Mouse (Mus musculus) CH12F3 (cell line): ENCODE measurements around the gene Gnai3.

Experiments used
- in situ Hi-C: fragments of 300-500 bp; cut with MboI; formaldehyde crosslinking; loops from 2 replicates; pipeline ENCODE4 v1.14.3; 2020; ENCODE audit warnings: low sequenced_read_pairs

The Gnai3 gene

DNA sequence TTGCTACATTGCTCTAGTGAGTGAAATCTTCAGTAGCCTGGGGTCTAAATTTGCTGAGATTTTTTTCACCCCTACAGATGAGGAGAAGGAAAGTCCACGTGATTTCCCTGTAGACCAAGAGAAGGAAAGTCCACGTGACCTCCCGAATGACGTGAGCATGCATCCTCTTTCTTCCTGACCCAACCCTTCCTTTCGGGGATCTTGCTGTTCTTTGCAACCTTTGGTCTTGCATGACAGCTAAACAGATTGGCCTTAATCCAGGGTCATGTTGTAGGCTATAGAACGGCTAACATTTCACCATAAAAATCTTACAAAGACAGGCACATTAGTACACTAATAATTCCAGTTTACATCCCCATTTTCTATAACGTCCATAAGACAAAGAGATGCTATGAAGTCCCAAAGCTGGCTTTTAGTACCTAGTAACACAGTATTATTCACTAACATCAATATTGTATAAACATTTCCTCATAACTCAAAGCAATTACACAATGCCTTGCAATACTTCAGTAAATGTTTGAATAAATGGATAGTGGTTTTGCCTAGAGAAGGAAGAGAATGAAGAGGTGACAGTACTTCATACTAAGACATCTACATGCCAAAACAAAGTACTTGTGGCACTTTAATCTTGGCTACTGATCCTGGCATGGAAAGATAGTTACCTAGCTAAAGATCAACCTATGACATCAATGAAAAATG is 32.2 kb downstream of the Gnai3 start:
- in situ Hi-C loops, result no loop called here

DNA sequence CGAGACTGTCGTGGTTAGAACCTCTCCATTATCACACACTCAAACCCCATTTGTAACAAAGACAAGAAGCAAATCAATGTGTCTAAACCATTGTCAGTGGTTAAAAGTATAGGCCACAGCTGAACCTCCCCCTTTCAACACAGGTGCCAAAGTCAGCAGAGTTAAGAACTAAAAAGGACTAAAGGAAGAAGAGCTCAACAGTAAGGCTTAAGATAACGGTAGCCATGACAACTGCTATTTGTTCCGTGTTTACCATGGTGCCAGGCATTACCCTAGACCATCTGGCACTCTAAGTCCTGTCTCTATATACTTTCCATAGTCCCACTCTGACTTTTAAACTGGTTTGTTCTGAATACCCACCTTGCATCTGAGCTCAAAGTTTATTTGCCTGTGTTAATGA is 33.3 kb downstream of the Gnai3 start:
- in situ Hi-C loops, result no loop called here

- in situ Hi-C loops, result no loop called here
Observed at GRCm38 (mm10) chr3:108112246-108112645, 33.7 kb downstream of the Gnai3 start.

DNA sequence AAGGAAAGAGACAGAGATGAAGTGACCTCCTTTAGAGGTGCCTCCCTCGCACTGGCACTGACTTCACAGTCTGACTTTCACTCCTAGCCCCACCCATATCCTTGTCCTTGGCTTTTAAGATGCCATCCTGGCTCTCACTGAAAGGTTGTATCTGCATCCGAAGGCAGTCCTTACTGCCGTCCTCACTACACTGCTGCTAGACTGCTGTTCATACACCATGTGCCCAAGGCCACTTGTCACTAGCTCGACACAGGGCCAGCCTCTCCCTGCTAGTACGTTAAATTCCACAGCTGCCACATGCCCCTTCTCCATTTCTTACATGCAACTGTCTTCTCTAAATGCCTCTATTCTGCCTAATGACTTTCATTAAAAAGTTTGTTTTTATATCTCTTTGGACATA is 34.6 kb downstream of the Gnai3 start:
- in situ Hi-C loops, result no loop called here

- in situ Hi-C loops, result no loop called here
Observed at GRCm38 (mm10) chr3:108105281-108105680, 40.7 kb downstream of the Gnai3 start.

DNA sequence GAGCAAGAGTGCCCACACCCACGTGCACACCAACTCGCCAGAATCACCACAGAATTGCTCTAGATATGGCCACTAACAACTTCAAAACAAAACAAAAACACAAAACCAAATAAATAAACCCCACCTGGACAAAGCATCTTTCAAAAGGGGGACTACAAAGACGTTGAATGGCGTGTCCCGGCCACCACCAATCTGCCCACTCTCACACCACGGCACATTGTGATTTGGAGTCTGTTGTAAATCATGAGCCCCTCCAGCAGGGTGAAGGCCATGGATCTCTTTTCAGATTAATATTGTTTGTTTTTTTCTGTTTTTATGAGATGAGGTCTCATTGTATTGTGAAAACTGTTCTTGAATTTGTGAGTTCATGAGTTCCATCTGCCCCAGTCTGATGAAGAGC is 43.9 kb downstream of the Gnai3 start:
- in situ Hi-C loops, result no loop called here

- in situ Hi-C loops, result no loop called here
Observed at GRCm38 (mm10) chr3:108101594-108101993, 44.4 kb downstream of the Gnai3 start.

DNA sequence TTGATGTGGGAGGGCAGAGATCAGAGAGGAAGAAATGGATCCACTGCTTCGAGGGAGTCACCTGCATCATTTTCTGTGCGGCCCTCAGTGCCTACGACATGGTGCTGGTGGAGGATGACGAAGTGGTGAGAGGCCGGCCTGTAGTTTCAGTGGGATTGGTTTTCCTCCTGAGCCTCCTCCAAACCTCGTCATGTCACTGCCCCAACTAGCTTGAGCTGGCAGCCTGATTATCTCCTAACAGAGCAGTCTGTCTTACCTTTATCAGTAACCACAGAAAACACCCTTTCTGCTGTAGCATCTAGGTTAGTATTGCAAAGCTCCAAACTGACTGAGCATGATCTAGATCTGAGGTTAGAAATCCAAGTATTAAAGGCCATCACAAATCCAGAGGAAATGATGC is 47.6 kb downstream of the Gnai3 start:
- in situ Hi-C loops, result no loop called here

DNA sequence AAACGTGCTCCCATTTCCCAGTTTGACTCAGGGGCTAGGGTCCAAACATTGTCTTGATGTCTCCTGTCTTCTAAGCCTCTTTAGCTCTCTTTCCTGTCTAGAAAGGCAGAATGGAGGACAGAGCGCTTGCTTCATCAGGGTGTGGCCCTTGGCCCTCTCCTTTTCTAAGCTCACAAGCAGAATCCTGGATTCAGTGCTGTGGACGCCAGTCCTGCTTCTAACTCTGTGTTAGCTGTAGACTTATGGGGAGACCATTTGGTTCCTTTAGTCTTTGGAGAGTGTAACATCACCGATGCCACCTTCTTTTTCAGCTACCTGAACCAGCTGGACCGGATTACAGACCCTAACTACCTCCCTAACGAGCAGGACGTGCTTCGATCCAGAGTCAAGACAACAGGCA is 48.3 kb downstream of the Gnai3 start:
- in situ Hi-C loops, result no loop called here

- in situ Hi-C loops, result no loop called here
Observed at GRCm38 (mm10) chr3:108096726-108097125, 49.2 kb downstream of the Gnai3 start.

DNA sequence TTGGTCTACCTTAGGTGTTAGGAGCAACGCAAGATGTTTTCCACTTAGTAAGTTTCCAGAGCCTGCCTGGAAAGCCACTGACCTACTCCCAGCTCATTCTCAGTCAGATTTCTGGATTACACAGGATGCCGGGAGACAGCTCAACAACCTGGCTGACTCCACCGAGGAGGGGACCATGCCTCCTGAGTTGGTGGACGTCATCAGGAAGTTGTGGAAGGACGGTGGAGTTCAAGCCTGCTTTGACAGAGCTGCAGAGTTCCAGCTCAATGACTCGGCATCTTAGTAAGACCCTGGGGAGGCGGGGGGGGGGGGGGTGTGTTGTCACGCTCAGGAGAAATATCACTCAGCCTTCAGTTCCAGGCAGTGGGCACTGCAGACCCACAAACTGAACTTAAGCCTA is 49.7 kb downstream of the Gnai3 start:
- in situ Hi-C loops, result no loop called here

DNA sequence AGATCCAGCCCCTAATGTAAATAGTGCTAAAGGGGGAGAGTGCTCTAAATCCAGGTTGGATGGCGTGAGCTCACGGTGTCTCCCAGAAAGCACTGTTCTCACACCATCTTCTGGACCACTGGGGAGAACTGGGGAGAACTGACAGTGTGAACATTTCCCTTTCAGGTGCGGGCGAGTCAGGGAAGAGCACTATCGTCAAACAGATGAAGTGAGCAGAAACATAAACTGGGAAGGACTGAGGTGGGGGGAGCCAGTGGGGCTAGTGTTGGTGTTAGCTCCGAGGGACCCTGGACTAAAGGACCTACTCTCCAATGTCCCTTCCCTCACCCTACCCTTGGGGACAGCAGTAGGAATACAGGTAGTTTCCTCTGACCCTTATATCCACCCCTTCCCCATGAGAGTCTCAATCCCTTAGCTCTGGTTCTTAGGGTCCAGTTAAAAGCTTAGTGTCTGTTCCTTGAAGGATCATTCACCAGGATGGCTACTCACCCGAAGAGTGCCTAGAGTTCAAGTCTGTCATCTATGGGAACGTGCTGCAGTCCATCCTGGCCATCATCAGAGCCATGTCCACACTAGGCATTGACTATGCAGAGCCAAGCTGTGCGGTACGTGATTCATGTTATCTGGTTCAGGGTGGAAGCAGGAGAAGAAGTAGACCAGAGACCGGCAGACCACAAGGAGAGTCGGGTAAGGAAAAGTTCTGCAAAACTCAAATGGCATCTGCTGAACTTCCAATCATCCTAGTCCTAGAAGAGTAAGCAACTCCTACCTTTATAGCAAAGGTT is 50.8 kb downstream of the Gnai3 start:
- in situ Hi-C loops, result no loop called here

DNA sequence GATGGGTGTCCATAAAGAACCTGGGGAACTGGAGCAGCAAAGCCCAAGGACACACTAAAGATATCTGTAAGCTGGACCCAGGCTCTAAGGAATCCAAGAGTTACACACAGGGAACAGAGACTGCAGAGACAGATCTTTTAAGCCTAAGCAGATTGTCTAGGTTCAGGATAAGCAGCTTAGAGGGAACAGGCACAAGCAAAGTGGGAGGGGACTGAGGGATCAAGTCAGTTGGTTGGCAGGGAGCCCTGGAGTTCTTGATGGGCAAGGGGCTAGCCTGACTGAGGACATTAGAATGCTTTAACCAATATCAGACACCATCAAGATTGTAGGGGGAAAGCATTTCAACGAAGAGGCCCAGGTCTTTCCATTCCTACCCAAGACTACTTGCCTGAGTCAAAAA is 51.8 kb downstream of the Gnai3 start:
- in situ Hi-C loops, result no loop called here

- in situ Hi-C loops, result no loop called here
Observed at GRCm38 (mm10) chr3:108093306-108093705, 52.6 kb downstream of the Gnai3 start.

DNA sequence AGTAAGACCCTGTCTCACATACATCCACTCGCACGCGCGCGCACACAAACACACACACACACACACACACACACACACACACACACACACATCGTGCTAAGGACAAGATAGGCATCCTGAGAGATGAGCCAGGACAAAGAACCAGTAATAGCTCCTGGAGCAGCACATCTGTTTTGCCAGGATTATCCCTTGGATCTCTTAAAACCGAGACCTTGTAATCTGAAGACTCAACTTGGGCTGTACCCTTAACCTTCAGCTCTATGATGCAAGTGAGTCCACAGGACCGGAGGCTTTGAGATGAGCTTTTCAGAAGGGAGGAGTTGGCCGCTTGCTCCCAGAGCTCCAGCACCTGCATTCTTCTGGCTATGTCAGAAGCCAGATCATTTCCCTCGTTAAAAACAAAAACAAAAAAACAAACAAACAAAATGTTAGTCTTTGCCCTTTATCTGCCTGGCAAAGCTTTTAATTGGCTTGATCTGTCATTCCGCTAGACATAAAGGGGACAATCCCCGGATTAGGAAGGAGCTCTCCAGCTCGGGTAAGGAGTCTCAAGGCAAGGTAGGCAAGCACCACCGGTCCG is 53.3 kb downstream of the Gnai3 start, which contains the start of gene Gnat2:
TSS of gene Gnat2 (plus strand) at position 254 of the 580 bp plus-strand sequence.
- in situ Hi-C loops, result no loop called here

GRCm38 (mm10) chr3:108092030-108092429 is 53.9 kb downstream of the Gnai3 start:
- in situ Hi-C loops, result no loop called here

- in situ Hi-C loops, result no loop called here
Observed at GRCm38 (mm10) chr3:108090561-108090960, 55.4 kb downstream of the Gnai3 start.

DNA sequence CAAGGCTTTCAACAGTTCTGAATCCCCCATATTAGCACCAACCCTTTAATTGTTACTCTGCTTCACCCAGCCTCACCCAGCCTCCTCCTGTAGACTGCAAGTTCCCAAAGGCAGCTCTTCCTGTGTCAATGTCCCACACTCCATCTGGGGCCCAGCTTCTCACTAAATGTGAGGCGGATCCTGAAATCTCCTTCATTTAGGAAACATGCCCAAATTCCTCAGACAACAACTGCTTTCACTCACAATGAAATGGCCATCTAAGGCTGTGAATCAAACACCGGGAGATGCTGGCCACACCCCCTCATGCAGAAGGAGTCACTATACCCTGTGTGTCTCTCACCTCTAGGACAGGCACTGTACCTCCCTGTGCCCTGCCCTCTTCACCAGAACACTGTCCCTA is 56.0 kb downstream of the Gnai3 start:
- in situ Hi-C loops, result loop anchor here (10.0 kb wide), 1 partner anchor 55 kb away; the partner anchor contains the start of gene Gnai3

GRCm38 (mm10) chr3:108088842-108089380 is 57.0 kb downstream of the Gnai3 start:
- in situ Hi-C loops, result loop anchor here (10.0 kb wide), 1 partner anchor 56 kb away; the partner anchor contains the start of gene Gnai3

- in situ Hi-C loops, result loop anchor here (10.0 kb wide), 1 partner anchor 57 kb away; the partner anchor contains the start of gene Gnai3
Observed at GRCm38 (mm10) chr3:108087329-108087728, 58.6 kb downstream of the Gnai3 start.

DNA sequence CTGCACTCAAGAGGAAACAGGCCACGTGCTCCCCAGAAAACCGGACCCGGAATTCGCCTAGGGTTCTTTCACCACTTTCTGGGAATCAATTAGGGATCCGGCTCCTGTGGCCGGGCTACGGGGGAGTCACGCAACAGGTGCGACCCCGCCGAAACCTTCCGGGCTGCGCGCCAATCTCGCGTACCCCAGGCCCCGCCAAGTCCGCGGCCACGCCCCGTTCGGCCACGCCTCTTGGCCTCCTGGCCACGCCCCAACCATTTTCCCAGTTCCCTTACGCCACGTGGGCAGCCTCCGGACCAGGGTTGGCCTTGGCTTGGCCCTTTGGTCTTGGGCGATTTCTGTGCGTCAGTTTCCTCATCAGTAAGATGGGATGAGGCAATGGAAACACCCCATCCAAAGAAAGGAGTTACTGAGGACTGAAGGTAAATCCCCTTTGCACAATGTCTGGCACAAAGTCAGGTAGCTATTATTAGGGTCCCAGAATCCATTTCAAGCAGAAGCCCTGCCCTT is 59.4 kb downstream of the Gnai3 start, which contains the start of gene Ampd2:
TSS of gene Ampd2 (minus strand) at position 182 of the 510 bp plus-strand sequence.
- in situ Hi-C loops, result loop anchor here (10.0 kb wide), 1 partner anchor 58 kb away; the partner anchor contains the start of gene Gnai3
